Mouse (Mus musculus): ENCODE measurements around the gene Sf3a1. TPM values are rescaled to one million over a fixed set of nuclear protein-coding genes. Genes with fewer than 3 reads are reported as not detected.

Sf3a1 gene
- total and polyA plus RNA-seq, 3 experiments, result 17.9 to 38.7 (median 37.2) TPM

DNA sequence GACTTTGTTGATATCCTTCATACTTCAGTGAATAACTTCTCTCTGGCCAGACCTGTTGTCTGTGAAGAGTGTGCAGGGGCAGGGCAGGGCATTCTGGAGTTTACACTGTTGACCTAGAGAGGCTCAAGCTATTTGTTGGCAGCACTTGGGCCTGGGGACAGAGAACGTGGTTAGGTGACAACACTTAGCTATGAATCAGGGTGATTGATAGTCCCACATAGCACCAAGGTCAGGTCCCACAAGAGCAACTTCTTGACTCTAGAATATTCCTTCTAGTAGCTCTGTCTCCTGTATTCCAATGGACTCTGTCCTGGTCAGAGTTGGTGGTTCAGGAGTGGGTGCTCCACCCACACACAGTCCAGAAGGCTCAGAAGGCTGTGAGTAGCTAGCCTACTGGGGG lies 50.6 kb downstream of the Sf3a1 start:
- Histone ChIP-seq H3K27ac (no peak overlapping the region), H3K4me1 (ENCODE audit: control insufficient read depth, insufficient read depth, low read length) (peaks cover 17% of the 10 kb centered on the region), H3K9ac (ENCODE audit: low read depth, low read length) (no peak overlapping the region), H3K79me2 (replicated peaks; ENCODE audit: control insufficient read depth, insufficient read depth, low read length) (no peaks in the 10 kb centered on the region), H3K36me3 (ENCODE audit: control insufficient read depth, insufficient read depth, low read length) (peaks cover under 1% of the 10 kb centered on the region; the same call in 1 of the 2 replicates), H3K4me3 (no peak overlapping the region), H3K27me3 (ENCODE audit: control insufficient read depth, insufficient read depth, low read length) (no peaks in the 10 kb centered on the region)
- DNase-seq, result no peak
- TF ChIP-seq EP300 (IDR thresholded peaks at IDR 0.05; ENCODE audit: insufficient read depth, low read depth, low read length) (no peak), POLR2A (IDR thresholded peaks at IDR 0.05; ENCODE audit: insufficient read depth, low read depth, low read length) (no peak), CTCF (IDR thresholded peaks at IDR 0.05) (no peak)
- 64% methylated on average over 1 of the region's 1 CpGs for WGBS
- intact Hi-C loops (cut with DNase I), result no loop called here

DNA sequence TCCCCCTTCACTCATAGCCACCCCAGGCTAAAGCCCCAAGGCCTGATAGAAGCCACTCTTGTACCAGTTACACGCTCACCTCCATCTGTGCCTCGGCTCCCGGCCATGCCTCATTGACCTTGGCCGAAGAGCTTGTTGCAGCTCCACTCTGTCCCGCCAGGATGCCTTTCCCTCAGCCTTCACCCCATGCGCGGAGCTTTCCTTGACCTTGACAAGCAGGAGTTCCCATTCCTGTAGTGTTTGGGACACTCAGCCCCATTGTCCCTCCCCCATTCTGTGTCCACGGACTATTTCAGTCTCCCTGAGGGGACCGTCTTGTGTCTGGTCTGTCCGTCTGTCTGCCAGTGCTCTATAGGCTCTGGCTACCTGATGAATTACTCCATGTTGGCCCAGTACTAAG lies 53.0 kb downstream of the Sf3a1 start:
- WGBS, result 82% methylated on average over 10 of the region's 10 CpGs
- Histone ChIP-seq H3K9ac (ENCODE audit: low read depth, low read length) (no peak overlapping the region), H3K36me3 (ENCODE audit: control insufficient read depth, insufficient read depth, low read length) (peaks cover 2% of the 10 kb centered on the region; the same call in 1 of the 2 replicates), H3K4me3 (no peak overlapping the region), H3K79me2 (replicated peaks; ENCODE audit: control insufficient read depth, insufficient read depth, low read length) (no peaks in the 10 kb centered on the region), H3K4me1 (ENCODE audit: control insufficient read depth, insufficient read depth, low read length) (peaks cover 16% of the 10 kb centered on the region), H3K27me3 (ENCODE audit: control insufficient read depth, insufficient read depth, low read length) (no peaks in the 10 kb centered on the region), H3K27ac (no peak overlapping the region)
- TF ChIP-seq CTCF (IDR thresholded peaks at IDR 0.05), result no peak
- TF ChIP-seq POLR2A (IDR thresholded peaks at IDR 0.05; ENCODE audit: insufficient read depth, low read depth, low read length), result no peak
- no peak for TF ChIP-seq EP300 (IDR thresholded peaks at IDR 0.05; ENCODE audit: insufficient read depth, low read depth, low read length)
- DNase-seq, result no peak
- intact Hi-C loops (cut with DNase I), result no loop called here

DNA sequence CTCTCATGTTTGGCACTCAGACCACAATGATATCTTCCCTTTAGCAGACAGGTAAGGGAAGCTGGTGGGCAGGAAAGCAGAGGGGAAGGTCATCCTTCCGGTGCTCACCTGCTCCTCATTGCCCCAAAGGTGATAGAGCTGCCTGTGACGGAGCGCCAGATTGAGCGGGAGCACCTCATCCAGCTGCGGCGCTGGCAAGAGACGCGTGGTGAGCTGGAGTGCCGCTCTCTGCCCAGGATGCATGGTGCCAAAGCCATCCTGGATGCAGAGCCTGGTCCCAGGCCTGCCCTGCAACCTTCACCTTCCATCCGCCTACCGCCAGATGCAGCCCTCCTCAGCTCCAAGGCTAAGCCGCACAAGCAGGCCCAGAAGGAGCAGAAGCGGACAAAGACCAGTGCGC lies 54.4 kb downstream of the Sf3a1 start:
- Histone ChIP-seq H3K27ac (no peak overlapping the region), H3K4me1 (ENCODE audit: control insufficient read depth, insufficient read depth, low read length) (peaks cover 13% of the 10 kb centered on the region), H3K79me2 (replicated peaks; ENCODE audit: control insufficient read depth, insufficient read depth, low read length) (no peaks in the 10 kb centered on the region), H3K9ac (ENCODE audit: low read depth, low read length) (no peak overlapping the region), H3K27me3 (ENCODE audit: control insufficient read depth, insufficient read depth, low read length) (no peaks in the 10 kb centered on the region), H3K36me3 (ENCODE audit: control insufficient read depth, insufficient read depth, low read length) (peaks cover 2% of the 10 kb centered on the region; the same call in 1 of the 2 replicates), H3K4me3 (no peak overlapping the region)
- intact Hi-C loops (cut with DNase I), result no loop called here
- DNase-seq, result no peak
- no peak for TF ChIP-seq EP300 (IDR thresholded peaks at IDR 0.05; ENCODE audit: insufficient read depth, low read depth, low read length)
- no peak for TF ChIP-seq CTCF (IDR thresholded peaks at IDR 0.05)
- 96% methylated on average over 14 of the region's 14 CpGs for WGBS

DNA sequence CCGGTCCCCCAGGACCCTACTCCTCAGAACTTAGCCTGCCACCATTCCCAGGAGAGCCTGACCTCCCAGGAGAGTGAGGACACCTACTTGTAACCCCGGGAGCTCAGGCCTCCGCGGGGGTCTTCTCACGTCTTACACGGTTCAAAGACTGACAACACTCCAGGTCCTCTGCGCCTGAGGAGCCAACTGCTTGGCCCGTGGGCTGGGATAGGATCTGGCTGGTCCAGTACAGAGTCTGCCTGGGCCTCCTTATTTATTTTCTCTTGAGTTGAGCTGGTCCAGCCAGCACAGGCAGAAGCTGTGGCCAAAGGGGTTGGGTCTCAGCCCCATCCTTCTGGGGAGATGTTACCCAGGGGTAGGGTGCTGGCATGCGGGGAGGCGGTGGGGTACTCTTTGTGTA lies 54.9 kb downstream of the Sf3a1 start:
- no peak overlapping the region for H3K4me3 ChIP-seq
- no peak for TF ChIP-seq EP300 (IDR thresholded peaks at IDR 0.05; ENCODE audit: insufficient read depth, low read depth, low read length)
- no peak for TF ChIP-seq CTCF (IDR thresholded peaks at IDR 0.05)
- TF ChIP-seq POLR2A (IDR thresholded peaks at IDR 0.05; ENCODE audit: insufficient read depth, low read depth, low read length), result no peak
- peak overlapping the region; percentile 96; the same call in 1 of the 2 replicates for H3K27ac ChIP-seq
- peaks cover 13% of the 10 kb centered on the region for H3K4me1 ChIP-seq (ENCODE audit: control insufficient read depth, insufficient read depth, low read length)
- no peaks in the 10 kb centered on the region for H3K79me2 ChIP-seq (replicated peaks; ENCODE audit: control insufficient read depth, insufficient read depth, low read length)
- DNase-seq, result no peak
- intact Hi-C loops (cut with DNase I), result no loop called here
- no peak overlapping the region for H3K9ac ChIP-seq (ENCODE audit: low read depth, low read length)
- WGBS, result 79% methylated on average over 10 of the region's 10 CpGs
- H3K36me3 ChIP-seq (ENCODE audit: control insufficient read depth, insufficient read depth, low read length), result peaks cover 2% of the 10 kb centered on the region; the same call in 1 of the 2 replicates
- no peaks in the 10 kb centered on the region for H3K27me3 ChIP-seq (ENCODE audit: control insufficient read depth, insufficient read depth, low read length)

DNA sequence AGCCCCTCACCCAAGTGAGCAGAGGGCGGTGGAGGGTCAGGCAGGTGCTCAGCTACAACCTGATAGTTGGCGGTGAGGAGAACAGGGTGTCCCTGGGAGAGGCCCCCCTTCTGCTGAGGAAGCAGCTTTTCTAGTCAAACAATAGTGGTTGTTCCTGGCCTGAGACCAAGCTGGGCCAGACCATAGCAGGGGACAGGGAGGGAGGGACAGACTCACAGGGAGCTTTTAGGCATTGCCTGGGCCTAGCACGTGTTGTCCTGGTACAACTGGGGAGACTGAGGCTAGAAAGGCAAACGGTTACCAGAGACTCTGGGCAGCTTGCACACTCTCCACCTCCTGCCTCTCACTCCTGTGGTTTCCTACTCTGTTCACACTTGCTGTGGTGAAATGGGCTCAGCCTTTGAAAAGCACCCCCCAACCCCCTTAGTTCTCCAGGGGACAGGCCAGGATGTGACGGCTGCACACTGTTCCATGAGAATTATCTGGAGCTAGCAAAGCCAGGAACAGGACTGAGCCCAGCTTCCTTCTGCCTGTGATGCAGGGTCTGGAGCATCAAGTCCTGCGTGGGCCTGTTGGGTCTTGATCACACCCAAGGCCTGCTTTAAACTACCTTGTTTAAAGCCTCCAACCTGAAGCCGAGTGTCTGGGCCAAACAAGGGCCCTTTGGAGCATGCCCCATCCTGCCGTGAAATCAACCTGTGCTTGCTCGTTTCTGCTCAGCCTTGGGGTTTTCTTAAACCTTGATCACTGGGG lies 56.3 kb downstream of the Sf3a1 start:
- no peaks in the 10 kb centered on the region for H3K27me3 ChIP-seq (ENCODE audit: control insufficient read depth, insufficient read depth, low read length)
- peak overlapping the region; percentile 96 for H3K27ac ChIP-seq
- H3K9ac ChIP-seq (ENCODE audit: low read depth, low read length), result peak overlapping the region; percentile 34
- no peaks in the 10 kb centered on the region for H3K79me2 ChIP-seq (replicated peaks; ENCODE audit: control insufficient read depth, insufficient read depth, low read length)
- peaks cover 2% of the 10 kb centered on the region; the same call in 1 of the 2 replicates for H3K36me3 ChIP-seq (ENCODE audit: control insufficient read depth, insufficient read depth, low read length)
- intact Hi-C loops (cut with DNase I), result no loop called here
- DNase-seq, result peak; percentile 80 to 86
- TF ChIP-seq CTCF (IDR thresholded peaks at IDR 0.05) (no peak), EP300 (IDR thresholded peaks at IDR 0.05; ENCODE audit: insufficient read depth, low read depth, low read length) (peak; percentile 97; the same call in 1 of the 2 replicates), POLR2A (IDR thresholded peaks at IDR 0.05; ENCODE audit: insufficient read depth, low read depth, low read length) (peak; percentile 80)
- no peak overlapping the region for H3K4me3 ChIP-seq
- WGBS, result 36% methylated on average over 9 of the region's 9 CpGs
- peaks cover 15% of the 10 kb centered on the region for H3K4me1 ChIP-seq (ENCODE audit: control insufficient read depth, insufficient read depth, low read length)
